ENCODE assay signal across 24 mouse cellular contexts in the genomic region with DNA sequence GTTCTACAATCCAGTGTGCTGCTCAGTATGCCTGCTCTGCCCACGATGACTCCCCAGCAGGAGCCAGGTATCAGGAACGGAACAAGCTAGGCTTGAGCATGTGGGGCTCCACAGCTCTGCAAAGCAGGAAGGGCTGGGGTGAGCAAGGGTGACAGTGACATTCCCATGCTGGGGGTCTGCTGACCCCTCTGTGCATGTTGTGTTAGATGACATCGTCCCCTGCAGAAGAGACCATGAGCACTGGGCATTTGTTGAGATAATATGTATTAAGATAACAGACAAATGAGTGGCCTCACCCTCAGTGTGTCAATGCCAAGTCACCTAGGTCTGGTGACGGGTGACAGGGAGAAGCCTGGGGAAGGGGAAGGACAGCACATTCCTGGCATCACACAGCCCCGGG. TPM values are rescaled to one million over a fixed set of nuclear protein-coding genes. Genes with fewer than 3 reads are reported as not detected.
DNase-seq lines count a peak whose midpoint lies in the region; ATAC-seq and TF ChIP-seq lines count a peak whose summit lies in the region.
"Had no signal": no experiment of that assay in that cellular context is flagged by ENCODE, and none has a peak within 500 bp of the region (broad histone marks: within the 10 kb centered on the region; RNA-seq: fewer than 3 reads in every experiment).

No protein-coding gene starts in this region.

- no peaks in the 10 kb centered on the region for H3K9me3 ChIP-seq in heart, embryonic 13.5 days
- no peaks in the 10 kb centered on the region for H3K9me3 ChIP-seq in limb, embryonic 15.5 days
- no peaks in the 10 kb centered on the region for H3K9me3 ChIP-seq in limb, embryonic 10.5 days (replicated peaks)
- H3K9me3 ChIP-seq: embryonic facial prominence, embryonic 13.5 days; forebrain, embryonic 13.5 days; hindbrain, embryonic 15.5 days; midbrain, embryonic 12.5 days; neural tube, embryonic 15.5 days had no signal

- no peaks in the 10 kb centered on the region for H3K27me3 ChIP-seq in heart, embryonic 13.5 days (replicated peaks)
- H3K27me3 ChIP-seq in limb, embryonic 15.5 days, result no peaks in the 10 kb centered on the region
- no peaks in the 10 kb centered on the region for H3K27me3 ChIP-seq in limb, embryonic 10.5 days (ENCODE audit: low read depth, poor library complexity, severe bottlenecking)
- H3K27me3 ChIP-seq: embryonic facial prominence, embryonic 13.5 days; forebrain, embryonic 13.5 days; hindbrain, embryonic 15.5 days; midbrain, embryonic 12.5 days; neural tube, embryonic 15.5 days had no signal

- TF ChIP-seq CTCF in gastrocnemius, adult 2 months (IDR thresholded peaks at IDR 0.05), result no peak

- peaks cover 39% of the 10 kb centered on the region for H3K36me3 ChIP-seq in heart, embryonic 13.5 days
- H3K36me3 ChIP-seq in limb, embryonic 15.5 days, result peaks cover 34% of the 10 kb centered on the region
- H3K36me3 ChIP-seq in limb, embryonic 10.5 days, result peaks cover 77% of the 10 kb centered on the region

- no peak overlapping the region for H3K4me3 ChIP-seq in gastrocnemius, adult 2 months
- H3K4me3 ChIP-seq in heart, embryonic 13.5 days, result no peak overlapping the region
- no peak overlapping the region for H3K4me3 ChIP-seq in limb, embryonic 15.5 days
- H3K4me3 ChIP-seq in limb, embryonic 10.5 days, result no peak overlapping the region
- H3K4me3 ChIP-seq: embryonic facial prominence, embryonic 13.5 days; forebrain, embryonic 13.5 days; hindbrain, embryonic 15.5 days; midbrain, embryonic 12.5 days; neural tube, embryonic 15.5 days had no signal

- no peak for ATAC-seq in heart, embryonic 13.5 days (ENCODE audit: extremely low read depth, insufficient number of reproducible peaks, low FRiP score, low TSS enrichment)
- no peak for ATAC-seq in limb, embryonic 15.5 days (ENCODE audit: insufficient number of reproducible peaks, low FRiP score, low TSS enrichment, low read depth)
- ATAC-seq: forebrain, embryonic 13.5 days had no signal

- H3K4me1 ChIP-seq in heart, embryonic 13.5 days, result peaks cover 81% of the 10 kb centered on the region
- peaks cover 24% of the 10 kb centered on the region; the same call in 1 of the 2 replicates for H3K4me1 ChIP-seq in limb, embryonic 15.5 days
- H3K4me1 ChIP-seq in limb, embryonic 10.5 days, result peaks cover 39% of the 10 kb centered on the region

- peak overlapping the region; percentile 47; the same call in 1 of the 2 replicates for H3K9ac ChIP-seq in heart, embryonic 13.5 days
- H3K9ac ChIP-seq in limb, embryonic 15.5 days, result no peak overlapping the region
- H3K9ac ChIP-seq: embryonic facial prominence, embryonic 13.5 days; forebrain, embryonic 13.5 days; hindbrain, embryonic 15.5 days; midbrain, embryonic 12.5 days; neural tube, embryonic 15.5 days had no signal

- 34% methylated on average over 5 of the region's 5 CpGs for WGBS in heart, embryonic 13.5 days
- WGBS in limb, embryonic 15.5 days, result 78% methylated on average over 5 of the region's 5 CpGs
- 88% methylated on average over 5 of the region's 5 CpGs for WGBS in limb, embryonic 10.5 days

- H3K27ac ChIP-seq in gastrocnemius, adult 2 months, result peak overlapping the region; percentile 89
- peak overlapping the region; percentile 68 for H3K27ac ChIP-seq in heart, embryonic 13.5 days (replicated peaks)
- H3K27ac ChIP-seq in limb, embryonic 15.5 days, result peak overlapping the region; percentile 14; the same call in 1 of the 2 replicates
- no peak overlapping the region for H3K27ac ChIP-seq in limb, embryonic 10.5 days
- H3K27ac ChIP-seq: embryonic facial prominence, embryonic 13.5 days; forebrain, embryonic 13.5 days; hindbrain, embryonic 15.5 days; midbrain, embryonic 12.5 days; neural tube, embryonic 15.5 days had no signal

- intact Hi-C loops in gastrocnemius, adult 2 months (cut with DNase I), result no loop called here
- intact Hi-C loops in heart, postnatal 25 days (cut with DNase I), result no loop called here

- DNase-seq in gastrocnemius, adult 2 months, result no peak
- DNase-seq in gastrocnemius, adult 18-20 months (ENCODE audit: low spot score), result no peak
- DNase-seq in heart, postnatal 25 days (ENCODE audit: low spot score), result no peak
- no peak for DNase-seq in limb, embryonic 10.5 days (ENCODE audit: low spot score)
- DNase-seq in adrenal gland, postnatal 4 days (ENCODE audit: low spot score in 2 of 2), result no peak
- DNase-seq: adrenal gland, adult 2 months; cerebellum, adult 8-10 months; kidney, adult 8-10 months; kidney, postnatal 14 days; left cerebral cortex, postnatal 4 days; right cerebral cortex, adult 18-20 months; right cerebral cortex, postnatal 4 days; thymus, postnatal 25 days had no signal

- no peak overlapping the region for H3K4me2 ChIP-seq in heart, embryonic 13.5 days
- no peak overlapping the region for H3K4me2 ChIP-seq in limb, embryonic 15.5 days
- H3K4me2 ChIP-seq: embryonic facial prominence, embryonic 13.5 days; forebrain, embryonic 13.5 days; hindbrain, embryonic 15.5 days; midbrain, embryonic 12.5 days; neural tube, embryonic 15.5 days had no signal

RNA-seq across cellular contexts. Expression of gene Sh3gl1, which starts 11.5 kb away (rescaled TPM):
- total RNA-seq in gastrocnemius, adult 2 months (2021), result 1 to 10 TPM; 8.7 to 9.5 TPM
- 1 to 10 TPM; 7.7 to 7.9 TPM for total RNA-seq in gastrocnemius, adult 18-20 months (2021)
- polyA plus RNA-seq in heart, embryonic 13.5 days (2015; fragmentation: Nextera tagmentation; extraction: Ambion mirVana), result 85.0 and 87.6 TPM in 2 replicates
- 10 to 100 TPM; 17.6 to 19.8 TPM for total RNA-seq in heart, postnatal 25 days (2021)
- polyA plus RNA-seq in limb, embryonic 15.5 days (2015; fragmentation: Nextera tagmentation; extraction: Ambion mirVana), result 210 and 217 TPM in 2 replicates
- 181 and 187 TPM in 2 replicates for polyA plus RNA-seq in limb, embryonic 10.5 days (2016; fragmentation: Nextera tagmentation; extraction: Ambion mirVana)
- total RNA-seq in adrenal gland, postnatal 4 days (2021), result 10 to 100 TPM; 66.3 to 67.4 TPM

RNA-seq across cellular contexts. Expression of gene Chaf1a, which starts 15.3 kb away (rescaled TPM):
- under 1 TPM; 0.46 to 0.59 TPM for total RNA-seq in gastrocnemius, adult 2 months (2021)
- under 1 TPM; 0.46 to 0.95 TPM for total RNA-seq in gastrocnemius, adult 18-20 months (2021)
- polyA plus RNA-seq in heart, embryonic 13.5 days (2015; fragmentation: Nextera tagmentation; extraction: Ambion mirVana), result 14.1 and 14.2 TPM in 2 replicates
- total RNA-seq in heart, postnatal 25 days (2021), result 1 to 10 TPM in 1 of 2 experiments, under 1 TPM in 1; 0.95 to 1.2 TPM
- polyA plus RNA-seq in limb, embryonic 15.5 days (2015; fragmentation: Nextera tagmentation; extraction: Ambion mirVana), result 19.1 and 21.4 TPM in 2 replicates
- polyA plus RNA-seq in limb, embryonic 10.5 days (2016; fragmentation: Nextera tagmentation; extraction: Ambion mirVana), result 54.7 and 60.2 TPM in 2 replicates
- 10 to 100 TPM; 15.6 to 16.2 TPM for total RNA-seq in adrenal gland, postnatal 4 days (2021)

RNA-seq across cellular contexts. Expression of gene Mpnd, which starts 19.4 kb away (rescaled TPM):
- 10 to 100 TPM; 41.2 to 41.6 TPM for total RNA-seq in gastrocnemius, adult 2 months (2021)
- 10 to 100 TPM; 34.6 to 35.4 TPM for total RNA-seq in gastrocnemius, adult 18-20 months (2021)
- polyA plus RNA-seq in heart, embryonic 13.5 days (2015; fragmentation: Nextera tagmentation; extraction: Ambion mirVana), result 62.1 and 68.1 TPM in 2 replicates
- 10 to 100 TPM; 50.0 to 59.4 TPM for total RNA-seq in heart, postnatal 25 days (2021)
- polyA plus RNA-seq in limb, embryonic 15.5 days (2015; fragmentation: Nextera tagmentation; extraction: Ambion mirVana), result 71.2 and 82.9 TPM in 2 replicates
- 115 and 130 TPM in 2 replicates for polyA plus RNA-seq in limb, embryonic 10.5 days (2016; fragmentation: Nextera tagmentation; extraction: Ambion mirVana)
- 10 to 100 TPM; 91.6 to 91.9 TPM for total RNA-seq in adrenal gland, postnatal 4 days (2021)

RNA-seq across cellular contexts. Expression of gene Stap2, which starts 19.5 kb away (rescaled TPM):
- total RNA-seq in gastrocnemius, adult 2 months (2021), result 1 to 10 TPM; 2.6 to 3.1 TPM
- 1 to 10 TPM; 1.9 to 3.2 TPM for total RNA-seq in gastrocnemius, adult 18-20 months (2021)
- polyA plus RNA-seq in heart, embryonic 13.5 days (2015; fragmentation: Nextera tagmentation; extraction: Ambion mirVana), result 11.9 and 14.6 TPM in 2 replicates
- 10 to 100 TPM; 14.1 to 14.6 TPM for total RNA-seq in heart, postnatal 25 days (2021)
- polyA plus RNA-seq in limb, embryonic 15.5 days (2015; fragmentation: Nextera tagmentation; extraction: Ambion mirVana), result 26.0 and 28.2 TPM in 2 replicates
- polyA plus RNA-seq in limb, embryonic 10.5 days (2016; fragmentation: Nextera tagmentation; extraction: Ambion mirVana), result 6.4 and 7.3 TPM in 2 replicates
- total RNA-seq in adrenal gland, postnatal 4 days (2021), result 1 to 10 TPM; 9.3 to 9.4 TPM

RNA-seq across cellular contexts. Expression of gene Fsd1, which starts 38.6 kb away (rescaled TPM):
- not detected for total RNA-seq in gastrocnemius, adult 2 months (2021)
- not detected for total RNA-seq in gastrocnemius, adult 18-20 months (2021)
- 4.5 and 5.0 TPM in 2 replicates for polyA plus RNA-seq in heart, embryonic 13.5 days (2015; fragmentation: Nextera tagmentation; extraction: Ambion mirVana)
- total RNA-seq in heart, postnatal 25 days (2021), result under 1 TPM in 1 of 2 experiments, not detected in 1; 0.47 TPM
- 12.6 and 18.3 TPM in 2 replicates for polyA plus RNA-seq in limb, embryonic 15.5 days (2015; fragmentation: Nextera tagmentation; extraction: Ambion mirVana)
- 44.0 and 56.6 TPM in 2 replicates for polyA plus RNA-seq in limb, embryonic 10.5 days (2016; fragmentation: Nextera tagmentation; extraction: Ambion mirVana)
- 1 to 10 TPM; 4.1 to 9.2 TPM for total RNA-seq in adrenal gland, postnatal 4 days (2021)
- total RNA-seq: gastrocnemius, adult 8-10 months; hematopoietic stem cell, adult 5-6 weeks; liver, adult 2 months; MEL had no signal
- polyA plus RNA-seq: liver, adult 2 months had no signal

Comparison
In these comparisons a context has a peak if more than half of its experiments do, and no peak if none do; other contexts are left out.
1. RNA of gene Chaf1a, which starts 15.3 kb away (total RNA-seq): 15.6 to 16.2 TPM in adrenal gland, postnatal 4 days; 0.95 to 1.2 TPM in heart, postnatal 25 days, 0.46 to 0.95 TPM in gastrocnemius, adult 18-20 months and 0.46 to 0.59 TPM in gastrocnemius, adult 2 months; every median in the first group is over 4 times any median in the second.